14 mouse cellular contexts compared by ENCODE assay signal in the genomic region with DNA sequence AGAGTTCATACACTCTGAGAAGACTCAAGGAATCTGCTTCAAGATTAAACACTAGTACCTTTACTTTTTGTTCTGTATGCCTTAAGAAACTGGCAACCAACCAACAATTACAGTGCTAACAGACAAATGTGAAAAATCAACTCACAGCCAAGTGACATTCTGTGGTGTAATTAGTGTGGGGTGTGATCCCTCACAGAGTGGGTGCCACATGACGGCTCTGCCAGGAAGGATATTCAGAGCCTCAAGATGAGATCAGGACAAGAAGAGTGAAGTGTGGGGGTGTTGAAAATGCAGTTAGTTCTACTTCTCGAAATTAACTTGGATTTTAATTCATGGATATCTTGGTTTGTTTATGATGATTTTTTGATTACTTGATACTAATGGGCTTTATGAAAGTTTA.
"Had no signal": no experiment of that assay in that cellular context is flagged by ENCODE, and none has a peak within 500 bp of the region (broad histone marks: within the 10 kb centered on the region; RNA-seq: fewer than 3 reads in every experiment).

No protein-coding gene starts in this region.

- H3K4me2 ChIP-seq: kidney, embryonic 15.5 days; liver, embryonic 13.5 days; midbrain, embryonic 11.5 days had no signal

- DNase-seq: kidney, adult 8-10 months; kidney, postnatal 10 days; kidney, postnatal 36 days; liver, embryonic 13.5 days; lung, adult 2 months; lung, postnatal 14 days; lung, postnatal 4 days; midbrain, embryonic 14.5 days; right cerebral cortex, postnatal 14 days; thymus, adult 2 months; thymus, postnatal 14 days; thymus, postnatal 4 days had no signal

- H3K9ac ChIP-seq: kidney, embryonic 15.5 days; liver, embryonic 13.5 days had no signal

- H3K4me3 ChIP-seq: kidney, embryonic 15.5 days; liver, embryonic 13.5 days had no signal

- H3K27ac ChIP-seq: kidney, embryonic 15.5 days; liver, embryonic 13.5 days had no signal

- H3K4me1 ChIP-seq: kidney, embryonic 15.5 days; liver, embryonic 13.5 days had no signal

- H3K27me3 ChIP-seq: kidney, embryonic 15.5 days; liver, embryonic 13.5 days had no signal

- H3K36me3 ChIP-seq: kidney, embryonic 15.5 days; liver, embryonic 13.5 days had no signal

- H3K9me3 ChIP-seq: kidney, embryonic 15.5 days; liver, embryonic 13.5 days had no signal
